Mouse (Mus musculus) limb, embryonic 12.5 days (tissue): ENCODE data around the gene Slc19a1. TPM values are rescaled to one million over a fixed set of nuclear protein-coding genes. Genes with fewer than 3 reads are reported as not detected.

Source experiments
- ATAC-seq: fragments of 200-750 bp; cut with Nextera tagmentation; 2 replicates; pipeline ENCODE4 v1.8.0; 2017; ENCODE audit warnings: low read depth, moderate TSS enrichment; ENCODE audit not compliant: insufficient number of reproducible peaks, insufficient read depth, low FRiP score, low TSS enrichment
- H3K27ac ChIP-seq: fragments of 300-500 bp; sonication (generic); 2 replicates; pipeline ENCODE4 v1.5.1; 2016; ENCODE audit warnings: mild to moderate bottlenecking, moderate library complexity
- H3K27me3 ChIP-seq: fragments of 300-500 bp; sonication (generic); 2 replicates; pipeline ENCODE4 v1.6.1; 2016; ENCODE audit warnings: mild to moderate bottlenecking, moderate library complexity
- H3K36me3 ChIP-seq: fragments of 300-500 bp; sonication (generic); 2 replicates; pipeline ENCODE4 v1.6.1; 2016; ENCODE audit warnings: mild to moderate bottlenecking, moderate library complexity
- H3K4me1 ChIP-seq: fragments of 300-500 bp; sonication (generic); replicated peaks from 2 replicates; pipeline ENCODE4 v1.6.1; 2016
- H3K4me2 ChIP-seq: fragments of 300-500 bp; sonication (generic); 2 replicates; pipeline ENCODE4 v1.6.1; 2016; ENCODE audit warnings: mild to moderate bottlenecking, moderate library complexity
- H3K4me3 ChIP-seq: fragments of 300-500 bp; sonication (generic); replicated peaks from 2 replicates; pipeline ENCODE4 v1.5.1; 2016; ENCODE audit warnings: mild to moderate bottlenecking
- H3K9ac ChIP-seq: fragments of 300-500 bp; sonication (generic); replicated peaks from 2 replicates; pipeline ENCODE4 v1.6.1; 2016; ENCODE audit warnings: mild to moderate bottlenecking, moderate library complexity
- H3K9me3 ChIP-seq: fragments of 300-500 bp; sonication (generic); 2 replicates; pipeline ENCODE4 v1.6.1; 2016; ENCODE audit warnings: mild to moderate bottlenecking, moderate library complexity
- WGBS: fragments of 180-500 bp; shearing (Covaris S2); methylation state at CpG from one replicate; pipeline ENCODE4 v1.1.7; 2016; 5-methylcytosine and 5-hydroxymethylcytosine counted together
- polyA plus RNA-seq: library from polyadenylated mRNA; unstranded; fragments of >200 nt; fragmentation: Nextera tagmentation; extraction: Ambion mirVana; gene quantifications from 2 replicates; pipeline ENCODE4 v1.2.1, GENCODE M21; 2016

The Slc19a1 gene
- polyA plus RNA-seq, 1 experiment from 2014 or later: 30.8 TPM

GRCm38 (mm10) chr10:77017061-77017460 is 15.0 kb upstream of the Slc19a1 start:
- Histone ChIP-seq H3K27ac (no peak overlapping the region), H3K9me3 (peaks cover 4% of the 10 kb centered on the region; the same call in 1 of the 2 replicates), H3K4me2 (no peak overlapping the region), H3K36me3 (no peaks in the 10 kb centered on the region), H3K9ac (no peak overlapping the region), H3K4me3 (no peak overlapping the region), H3K27me3 (no peaks in the 10 kb centered on the region), H3K4me1 (peaks cover 9% of the 10 kb centered on the region; the same call in 1 of the 2 replicates)
- ATAC-seq: no peak
- WGBS: 75% methylated on average over 2 of the region's 2 CpGs

GRCm38 (mm10) chr10:77017662-77018061 is 14.4 kb upstream of the Slc19a1 start:
- H3K27ac ChIP-seq: no peak overlapping the region
- no peak overlapping the region for H3K9ac ChIP-seq
- H3K36me3 ChIP-seq: no peaks in the 10 kb centered on the region
- H3K4me1 ChIP-seq: peaks cover 9% of the 10 kb centered on the region; the same call in 1 of the 2 replicates
- H3K27me3 ChIP-seq: no peaks in the 10 kb centered on the region
- peaks cover 4% of the 10 kb centered on the region; the same call in 1 of the 2 replicates for H3K9me3 ChIP-seq
- H3K4me2 ChIP-seq: no peak overlapping the region
- ATAC-seq: no peak
- no peak overlapping the region for H3K4me3 ChIP-seq
- 67% methylated on average over 9 of the region's 9 CpGs for WGBS

GRCm38 (mm10) chr10:77021399-77022052 is 10.5 kb upstream of the Slc19a1 start:
- Histone ChIP-seq H3K27me3 (0 out of 2 replicates have a peak, but pooled peaks cover 3% of the 10 kb centered on the region), H3K4me1 (peaks cover 5% of the 10 kb centered on the region; the same call in 1 of the 2 replicates), H3K4me2 (peak overlapping the region; percentile 43), H3K27ac (no peak overlapping the region), H3K36me3 (no peaks in the 10 kb centered on the region), H3K9me3 (no peaks in the 10 kb centered on the region), H3K4me3 (0 out of 2 replicates have a peak overlapping the region, but pooled peaks have one; percentile 8), H3K9ac (peak overlapping the region; percentile 18; the same call in 1 of the 2 replicates)
- WGBS: 34% methylated on average over 17 of the region's 17 CpGs
- peak; percentile 77 for ATAC-seq

DNA sequence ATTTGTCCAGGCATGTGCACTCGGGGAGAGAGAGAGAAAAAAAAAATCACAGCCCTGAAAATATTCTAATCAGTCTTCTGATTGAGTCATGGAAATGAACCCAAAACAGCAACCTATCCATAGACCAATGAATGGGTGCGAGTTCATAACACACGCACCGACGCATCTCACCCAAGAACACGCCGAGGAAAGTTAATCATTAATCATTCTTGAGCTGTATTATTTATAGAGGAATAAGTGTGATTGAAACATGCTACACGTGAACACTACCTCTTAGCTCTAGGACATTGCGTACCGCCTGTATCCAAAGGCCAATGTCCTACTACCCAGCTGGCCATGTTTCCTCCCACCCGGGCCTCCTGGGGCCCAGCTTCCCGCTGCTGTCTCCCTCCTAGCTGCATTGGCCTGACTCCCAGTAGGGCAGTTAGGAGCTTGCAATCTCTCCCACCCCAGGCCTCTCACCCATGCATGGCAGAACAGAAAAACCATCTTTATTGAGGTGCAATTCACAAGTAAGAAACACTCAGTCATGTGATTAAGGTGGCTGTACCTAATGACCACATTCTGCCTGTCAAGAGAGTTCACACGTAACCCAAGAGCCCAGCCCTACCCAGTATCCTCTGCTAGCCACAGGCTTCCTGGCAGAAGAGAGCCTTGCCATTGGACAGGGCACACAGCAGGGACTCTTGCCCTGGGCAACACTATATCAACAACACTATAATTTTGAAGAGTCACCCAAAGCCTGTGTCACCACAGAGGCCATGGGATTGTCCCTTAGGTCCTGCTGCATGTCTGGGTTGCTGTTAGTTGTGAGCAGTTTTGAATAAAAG is 9.5 kb upstream of the Slc19a1 start:
- Histone ChIP-seq H3K36me3 (no peaks in the 10 kb centered on the region), H3K4me2 (no peak overlapping the region), H3K4me1 (no peaks in the 10 kb centered on the region; the same call in 1 of the 2 replicates), H3K9me3 (no peaks in the 10 kb centered on the region), H3K4me3 (no peak overlapping the region), H3K27ac (no peak overlapping the region), H3K9ac (no peak overlapping the region), H3K27me3 (0 out of 2 replicates have a peak, but pooled peaks cover 3% of the 10 kb centered on the region)
- WGBS: 81% methylated on average over 13 of the region's 13 CpGs
- ATAC-seq: no peak

DNA sequence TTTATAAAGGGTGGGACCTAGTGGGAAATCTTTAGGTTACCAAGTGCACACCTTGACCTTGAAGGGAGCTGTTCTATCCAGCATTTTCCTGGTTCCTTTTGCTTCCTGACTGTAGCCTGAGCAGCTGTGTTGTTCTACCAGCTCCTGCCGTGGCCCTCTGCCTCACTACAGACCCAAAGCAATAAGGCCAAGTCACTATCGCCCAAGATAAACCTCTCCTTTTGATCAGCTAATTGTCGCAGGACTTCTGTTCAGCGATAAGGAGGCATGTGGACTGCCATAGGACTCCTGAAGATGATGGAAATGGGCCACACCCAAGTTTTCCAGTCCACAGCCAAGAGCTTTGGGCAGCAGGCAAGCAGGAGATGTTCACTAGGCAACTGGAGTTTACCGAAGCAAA is 7.8 kb upstream of the Slc19a1 start:
- H3K36me3 ChIP-seq: no peaks in the 10 kb centered on the region
- no peak for ATAC-seq
- WGBS: 78% methylated on average over 5 of the region's 5 CpGs
- 0 out of 2 replicates have a peak, but pooled peaks cover 3% of the 10 kb centered on the region for H3K27me3 ChIP-seq
- H3K4me1 ChIP-seq: no peaks in the 10 kb centered on the region
- no peak overlapping the region for H3K27ac ChIP-seq
- no peak overlapping the region for H3K4me2 ChIP-seq
- H3K9me3 ChIP-seq: no peaks in the 10 kb centered on the region
- H3K9ac ChIP-seq: no peak overlapping the region
- H3K4me3 ChIP-seq: no peak overlapping the region

DNA sequence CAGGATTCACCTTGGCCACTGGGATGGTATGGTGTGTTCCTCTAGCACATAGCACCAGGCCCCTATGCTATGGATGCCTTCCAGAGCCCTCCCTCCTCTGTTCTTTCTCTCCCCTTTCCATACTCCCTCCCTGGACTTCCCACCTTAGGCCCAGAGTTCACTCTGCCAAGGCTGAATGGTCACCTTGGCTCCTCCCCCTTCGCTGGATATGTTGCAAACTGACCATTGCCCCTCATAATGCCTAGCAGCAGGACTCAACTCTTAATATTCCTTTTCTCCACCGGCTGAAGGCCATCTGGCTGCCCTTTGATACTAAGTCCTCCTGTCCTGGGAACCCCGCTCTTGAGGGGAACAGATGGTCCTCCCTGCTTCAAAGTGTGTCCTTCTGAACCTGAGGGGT is 5.1 kb upstream of the Slc19a1 start:
- Histone ChIP-seq H3K4me1 (peaks cover under 1% of the 10 kb centered on the region), H3K4me3 (no peak overlapping the region), H3K9me3 (no peaks in the 10 kb centered on the region), H3K4me2 (no peak overlapping the region), H3K36me3 (no peaks in the 10 kb centered on the region), H3K9ac (no peak overlapping the region), H3K27me3 (peaks cover 12% of the 10 kb centered on the region), H3K27ac (no peak overlapping the region)
- no peak for ATAC-seq
- WGBS: 71% methylated on average over 3 of the region's 3 CpGs

DNA sequence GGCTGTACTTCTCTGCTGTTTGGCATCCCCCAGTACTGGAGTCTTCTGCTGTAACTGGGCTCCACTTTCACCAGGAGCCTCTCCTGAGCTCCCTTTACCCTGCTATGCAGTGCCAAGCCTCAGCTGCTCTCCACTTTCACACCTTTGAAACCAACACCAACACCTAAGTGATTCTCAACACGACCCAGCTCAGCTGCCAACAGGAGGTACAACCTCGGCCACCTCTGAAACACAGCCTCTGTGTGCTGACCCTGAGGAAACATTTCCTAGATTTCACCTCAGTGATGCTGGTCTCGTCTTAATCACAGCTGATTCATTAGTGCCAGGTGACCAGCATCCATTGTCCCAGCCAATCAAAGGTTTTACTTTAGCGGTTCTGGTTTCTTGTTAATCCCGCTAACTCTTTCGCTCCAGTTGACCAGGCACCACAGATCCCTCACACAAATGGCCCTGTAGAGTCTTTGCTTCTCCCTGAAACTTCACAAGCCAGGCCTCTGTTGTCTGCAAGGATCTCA is 3.2 kb upstream of the Slc19a1 start:
- H3K9me3 ChIP-seq: no peaks in the 10 kb centered on the region
- no peak overlapping the region for H3K4me2 ChIP-seq
- peaks cover 12% of the 10 kb centered on the region for H3K27me3 ChIP-seq
- WGBS: 72% methylated on average over 6 of the region's 6 CpGs
- no peak overlapping the region for H3K9ac ChIP-seq
- H3K4me3 ChIP-seq: no peak overlapping the region
- H3K4me1 ChIP-seq: peaks cover 8% of the 10 kb centered on the region
- H3K36me3 ChIP-seq: no peaks in the 10 kb centered on the region
- ATAC-seq: no peak
- H3K27ac ChIP-seq: no peak overlapping the region

DNA sequence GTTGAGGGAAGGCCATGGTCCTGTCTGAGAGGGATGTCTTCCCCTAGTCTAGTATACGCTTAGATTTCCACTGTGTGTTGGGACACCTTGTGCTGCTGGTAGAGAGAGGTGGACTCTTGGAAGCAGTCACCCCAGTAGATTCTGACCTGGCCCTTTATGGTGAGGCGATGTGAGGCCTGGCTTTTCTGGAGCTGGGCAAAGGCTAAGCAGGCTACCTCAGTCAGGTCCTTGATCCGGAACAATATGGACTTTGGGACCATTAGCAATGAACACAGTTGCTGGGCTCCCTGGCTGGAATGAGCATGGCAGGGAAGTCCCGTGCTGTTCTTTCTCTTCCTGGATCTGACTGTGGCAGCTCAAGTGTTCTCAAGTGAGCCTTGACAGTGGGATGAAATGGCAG is 2.3 kb upstream of the Slc19a1 start:
- H3K27me3 ChIP-seq: peaks cover 12% of the 10 kb centered on the region
- ATAC-seq: no peak
- no peak overlapping the region for H3K4me2 ChIP-seq
- H3K36me3 ChIP-seq: no peaks in the 10 kb centered on the region
- H3K4me3 ChIP-seq: no peak overlapping the region
- no peak overlapping the region for H3K9ac ChIP-seq
- H3K4me1 ChIP-seq: peaks cover 17% of the 10 kb centered on the region
- H3K9me3 ChIP-seq: no peaks in the 10 kb centered on the region
- 93% methylated on average over 4 of the region's 4 CpGs for WGBS
- H3K27ac ChIP-seq: no peak overlapping the region

DNA sequence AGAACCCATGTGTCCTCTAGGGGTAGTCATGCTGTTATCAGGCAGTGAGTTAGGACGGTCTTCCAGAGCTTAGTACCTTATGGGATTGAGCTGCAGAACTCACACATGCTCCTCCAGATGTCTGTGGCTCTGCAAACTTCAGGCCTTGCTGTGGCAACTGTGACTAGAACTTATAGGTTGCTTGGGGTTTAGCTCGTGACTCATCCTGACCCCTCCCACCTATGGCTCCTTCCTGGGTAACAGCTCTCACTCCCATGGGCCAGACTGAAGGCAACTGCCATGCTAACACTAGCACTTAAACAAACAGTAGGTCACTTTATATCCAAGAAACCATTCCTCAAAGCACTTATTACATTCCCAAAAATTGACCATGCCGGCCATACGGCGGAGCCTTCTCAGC is 1.4 kb upstream of the Slc19a1 start:
- 83% methylated on average over 5 of the region's 5 CpGs for WGBS
- Histone ChIP-seq H3K27ac (no peak overlapping the region), H3K4me1 (peaks cover 25% of the 10 kb centered on the region), H3K4me2 (no peak overlapping the region), H3K36me3 (no peaks in the 10 kb centered on the region), H3K9me3 (no peaks in the 10 kb centered on the region), H3K9ac (no peak overlapping the region), H3K27me3 (peaks cover 9% of the 10 kb centered on the region), H3K4me3 (no peak overlapping the region)
- no peak for ATAC-seq

GRCm38 (mm10) chr10:77032591-77033322 is 716 bp downstream of the Slc19a1 start:
- peak; percentile 84 for ATAC-seq
- H3K4me1 ChIP-seq: peaks cover 25% of the 10 kb centered on the region
- H3K36me3 ChIP-seq: peaks cover 14% of the 10 kb centered on the region
- H3K27me3 ChIP-seq: peaks cover 9% of the 10 kb centered on the region
- peak overlapping the region; percentile 76 for H3K9ac ChIP-seq
- under 1% methylated on average over 49 of the region's 49 CpGs for WGBS
- peak overlapping the region; percentile 75; the same call in 1 of the 2 replicates for H3K27ac ChIP-seq
- H3K4me2 ChIP-seq: peak overlapping the region; percentile 83
- peak overlapping the region; percentile 66 for H3K4me3 ChIP-seq
- no peaks in the 10 kb centered on the region for H3K9me3 ChIP-seq
